Mouse (Mus musculus) bone marrow, adult 2 months (tissue): ENCODE data around the gene Slc27a2. TPM values are rescaled to one million over a fixed set of nuclear protein-coding genes. Genes with fewer than 3 reads are reported as not detected.

Experiments used
- H3K27ac ChIP-seq: fragments of 200-500 bp; 2 replicates; pipeline ENCODE4 v1.5.1; 2012; ENCODE audit warnings: low read depth, mild to moderate bottlenecking, control low read depth, inconsistent platforms, low read length; ENCODE audit not compliant: control insufficient read depth, poor library complexity, insufficient read depth
- H3K4me1 ChIP-seq: fragments of 200-500 bp; 2 replicates; pipeline ENCODE4 v1.6.1; 2011; ENCODE audit warnings: low read length; ENCODE audit not compliant: control insufficient read depth, insufficient read depth
- H3K4me3 ChIP-seq: fragments of 200-500 bp; replicated peaks from 2 replicates; pipeline ENCODE3; 2011; ENCODE audit warnings: mild to moderate bottlenecking, low read depth, low read length, control low read depth; ENCODE audit not compliant: control insufficient read depth
- CTCF ChIP-seq: fragments of 200-500 bp; IDR thresholded peaks from 2 replicates; pipeline ENCODE4 v1.5.1; 2011; ENCODE audit warnings: low read length, control low read depth; ENCODE audit not compliant: control insufficient read depth, insufficient read depth
- POLR2A ChIP-seq: fragments of 200-500 bp; IDR thresholded peaks from 2 replicates; pipeline ENCODE4 v1.6.1; 2011; ENCODE audit warnings: low read depth, mild to moderate bottlenecking, control low read depth, low read length, borderline replicate concordance; ENCODE audit not compliant: control insufficient read depth
- WGBS: fragments of 180-500 bp; shearing (Covaris S2); methylation state at CpG from one replicate; pipeline ENCODE4 v1.1.7; 2018; 5-methylcytosine and 5-hydroxymethylcytosine counted together
- polyA plus RNA-seq: library from polyadenylated mRNA; stranded (reverse); fragments of >200 nt; gene quantifications from 2 replicates; pipeline ENCODE4 v1.2.4, GENCODE M21; 2011; ENCODE audit warnings: low replicate concordance; ENCODE audit not compliant: missing spikeins, insufficient read depth, insufficient read length

Gene Slc27a2
- polyA plus RNA-seq, 1 experiment: 13.0 TPM

GRCm38 (mm10) chr2:126545297-126545696, 6.9 kb upstream of the Slc27a2 start:
- H3K4me1 ChIP-seq: no peaks in the 10 kb centered on the region; the same call in 1 of the 2 replicates

DNA sequence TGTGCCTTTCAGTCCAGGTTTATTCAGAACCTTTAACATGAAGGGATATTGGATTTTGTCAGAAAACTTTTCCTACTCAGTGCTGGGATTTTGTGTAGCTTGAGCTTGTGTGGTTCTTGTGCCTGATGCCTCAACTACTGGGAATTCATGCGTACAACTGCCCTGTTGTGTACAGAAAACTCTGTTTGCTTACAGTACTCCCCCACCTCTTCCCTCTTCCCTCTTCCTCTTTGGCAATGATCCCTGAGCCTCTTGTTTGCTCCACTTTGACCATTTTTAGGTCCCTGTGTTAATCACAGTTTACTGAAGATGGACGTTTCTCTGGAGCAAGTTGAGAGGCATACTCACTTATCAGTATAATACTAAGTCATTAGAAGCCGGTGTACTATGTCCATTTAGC, 5.8 kb upstream of the Slc27a2 start:
- TF ChIP-seq CTCF: no peak
- no peak for TF ChIP-seq POLR2A
- 63% methylated on average over 3 of the region's 3 CpGs for WGBS
- Histone ChIP-seq H3K4me1 (peaks cover 2% of the 10 kb centered on the region; the same call in 1 of the 2 replicates), H3K27ac (no peak overlapping the region), H3K4me3 (no peak overlapping the region)

More at GRCm38 (mm10) chr2:126545297-126545696, 6.9 kb upstream of the Slc27a2 start:
- no peak overlapping the region for H3K4me3 ChIP-seq
- H3K27ac ChIP-seq: no peak overlapping the region
- TF ChIP-seq POLR2A: no peak
- TF ChIP-seq CTCF: no peak
- WGBS: 89% methylated on average over 5 of the region's 5 CpGs

DNA sequence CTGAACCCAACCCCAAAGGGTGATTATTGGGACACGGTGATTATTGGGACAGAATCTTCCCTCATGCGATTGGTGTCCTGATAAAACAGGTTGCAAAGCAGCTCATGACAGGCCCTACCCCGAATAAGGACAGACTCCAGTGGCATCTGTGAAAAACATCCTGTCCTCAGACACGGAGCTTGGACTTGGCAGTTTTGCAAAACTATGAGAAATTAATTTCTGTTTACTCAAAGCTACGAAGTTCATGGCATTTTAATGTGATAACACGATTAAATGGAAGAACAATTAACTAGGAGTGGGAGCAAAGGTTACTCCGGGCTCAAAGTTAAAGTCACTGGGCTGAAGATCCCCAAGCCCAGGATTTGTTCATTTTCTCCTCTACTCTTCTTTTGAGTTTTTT, 2.5 kb upstream of the Slc27a2 start:
- WGBS: 76% methylated on average over 7 of the region's 7 CpGs
- Histone ChIP-seq H3K4me1 (peaks cover 4% of the 10 kb centered on the region; the same call in 1 of the 2 replicates), H3K4me3 (no peak overlapping the region), H3K27ac (no peak overlapping the region)
- TF ChIP-seq POLR2A (no peak), CTCF (no peak)

GRCm38 (mm10) chr2:126551244-126551890, 840 bp upstream of the Slc27a2 start:
- 46% methylated on average over 8 of the region's 8 CpGs for WGBS
- no peak overlapping the region for H3K27ac ChIP-seq
- H3K4me3 ChIP-seq: no peak overlapping the region
- peaks cover 4% of the 10 kb centered on the region; the same call in 1 of the 2 replicates for H3K4me1 ChIP-seq
- TF ChIP-seq POLR2A (no peak), CTCF (no peak)

DNA sequence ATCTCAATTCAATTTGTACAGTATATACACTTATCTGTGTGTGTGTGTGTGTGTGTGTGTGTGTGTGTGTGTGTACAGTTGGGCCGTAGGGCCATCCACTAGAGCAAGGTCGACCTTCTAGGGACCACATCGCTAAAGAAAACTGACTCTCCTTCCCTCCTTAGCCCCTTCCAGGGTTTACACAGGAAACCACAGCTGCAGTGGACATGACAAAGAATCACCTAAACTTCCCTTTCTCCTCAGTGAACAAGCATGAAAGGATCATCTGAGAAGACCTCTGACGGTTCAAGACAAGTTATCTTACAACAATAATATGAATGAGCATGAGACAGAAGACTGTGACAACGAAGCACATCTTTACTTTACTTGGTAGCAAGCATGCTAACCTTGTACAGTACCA, 311 bp upstream of the Slc27a2 start:
- Histone ChIP-seq H3K27ac (no peak overlapping the region), H3K4me1 (peaks cover 4% of the 10 kb centered on the region; the same call in 1 of the 2 replicates), H3K4me3 (no peak overlapping the region)
- WGBS: 6% methylated on average over 5 of the region's 5 CpGs
- TF ChIP-seq POLR2A (no peak), CTCF (no peak)

DNA sequence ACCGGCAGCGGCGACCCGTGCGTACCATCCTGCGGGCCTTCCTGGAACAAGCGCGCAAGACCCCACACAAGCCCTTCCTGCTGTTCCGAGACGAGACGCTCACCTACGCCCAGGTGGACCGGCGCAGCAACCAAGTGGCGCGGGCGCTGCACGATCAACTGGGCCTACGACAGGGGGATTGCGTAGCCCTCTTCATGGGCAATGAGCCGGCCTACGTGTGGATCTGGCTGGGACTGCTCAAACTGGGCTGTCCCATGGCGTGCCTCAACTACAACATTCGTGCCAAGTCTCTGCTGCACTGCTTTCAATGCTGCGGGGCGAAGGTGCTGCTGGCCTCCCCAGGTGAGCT, 1.1 kb downstream of the Slc27a2 start:
- H3K27ac ChIP-seq: no peak overlapping the region
- peaks cover 4% of the 10 kb centered on the region; the same call in 1 of the 2 replicates for H3K4me1 ChIP-seq
- H3K4me3 ChIP-seq: peak overlapping the region; percentile 18
- WGBS: 15% methylated on average over 26 of the region's 26 CpGs
- no peak for TF ChIP-seq POLR2A
- no peak for TF ChIP-seq CTCF

DNA sequence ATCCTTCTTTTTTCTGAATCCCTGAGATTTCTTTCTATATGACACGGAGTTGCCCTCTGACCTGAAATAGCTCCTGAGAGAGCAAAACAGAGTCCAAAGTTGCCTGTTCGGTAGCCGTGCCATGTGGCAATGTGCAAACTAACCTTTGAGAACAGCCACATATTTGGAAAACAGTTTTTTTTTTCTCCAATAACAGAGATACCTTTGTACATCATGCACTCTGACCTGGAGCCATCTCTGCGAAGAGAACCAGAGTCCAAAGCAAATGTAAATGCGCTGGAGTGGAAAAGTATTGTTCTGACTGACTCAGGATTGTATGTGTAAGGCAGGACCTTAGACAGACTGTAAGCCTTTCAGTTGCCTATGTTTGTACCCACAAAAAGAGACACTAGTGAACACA, 3.3 kb downstream of the Slc27a2 start:
- H3K4me1 ChIP-seq: peaks cover 4% of the 10 kb centered on the region; the same call in 1 of the 2 replicates
- no peak overlapping the region for H3K4me3 ChIP-seq
- WGBS: 85% methylated on average over 5 of the region's 5 CpGs
- H3K27ac ChIP-seq: no peak overlapping the region
- TF ChIP-seq CTCF (no peak), POLR2A (no peak)

DNA sequence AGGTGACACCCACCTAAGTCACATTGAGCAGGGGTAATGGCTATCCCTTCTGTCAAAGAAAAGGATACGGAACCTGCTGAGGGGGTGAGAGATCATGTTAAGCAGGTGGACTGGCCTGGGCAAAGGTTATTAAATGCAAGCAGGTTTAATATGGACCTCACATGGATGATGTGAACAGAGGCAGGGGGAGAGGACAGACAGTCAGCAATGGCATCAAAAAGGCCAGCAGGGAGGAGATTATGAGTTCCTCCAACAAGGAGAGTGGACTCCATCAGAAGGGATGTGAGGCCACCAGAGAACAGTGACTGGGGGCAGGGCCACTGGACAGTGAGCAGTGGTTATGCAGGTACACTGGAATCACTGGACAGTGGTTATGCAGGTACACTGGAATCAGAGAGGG, 7.9 kb downstream of the Slc27a2 start:
- Histone ChIP-seq H3K27ac (no peak overlapping the region), H3K4me3 (no peak overlapping the region), H3K4me1 (no peaks in the 10 kb centered on the region)
- WGBS: 82% methylated on average over 1 of the region's 1 CpGs
- TF ChIP-seq CTCF (no peak), POLR2A (no peak)

- TF ChIP-seq POLR2A: no peak
- TF ChIP-seq CTCF: no peak
- 61% methylated on average over 17 of the region's 17 CpGs for WGBS
- H3K4me3 ChIP-seq: no peak overlapping the region
- no peaks in the 10 kb centered on the region for H3K4me1 ChIP-seq
- H3K27ac ChIP-seq: no peak overlapping the region
Measured at GRCm38 (mm10) chr2:126563411-126564105, 11.4 kb downstream of the Slc27a2 start.
